Mouse (Mus musculus) liver, adult (tissue): ENCODE measurements around the gene Ambra1.

ENCODE experiments used
- GATA4 ChIP-seq: IDR thresholded peaks from 2 replicates; pipeline ENCODE4 v1.6.1; 2014; ENCODE audit warnings: mild to moderate bottlenecking, low read length; ENCODE audit not compliant: insufficient replicate concordance

Ambra1 gene

GRCm38 (mm10) chr2:91718276-91718675 lies 11.7 kb upstream of the Ambra1 start:
- no peak for TF ChIP-seq GATA4

GRCm38 (mm10) chr2:91723382-91723781 lies 6.6 kb upstream of the Ambra1 start:
- no peak for TF ChIP-seq GATA4

GRCm38 (mm10) chr2:91723951-91724350 lies 6.0 kb upstream of the Ambra1 start:
- no peak for TF ChIP-seq GATA4

- TF ChIP-seq GATA4: no peak
Measured at GRCm38 (mm10) chr2:91724716-91725115, 5.2 kb upstream of the Ambra1 start.

- TF ChIP-seq GATA4: no peak
Measured at GRCm38 (mm10) chr2:91727011-91727410, 2.9 kb upstream of the Ambra1 start.

- TF ChIP-seq GATA4: no peak
Measured at GRCm38 (mm10) chr2:91729571-91729970, 363 bp upstream of the Ambra1 start.

- TF ChIP-seq GATA4: no peak
Measured at GRCm38 (mm10) chr2:91735221-91735620, 5.3 kb downstream of the Ambra1 start.

GRCm38 (mm10) chr2:91739586-91739985 lies 9.7 kb downstream of the Ambra1 start:
- no peak for TF ChIP-seq GATA4

- no peak for TF ChIP-seq GATA4
Measured at GRCm38 (mm10) chr2:91744686-91745085, 14.8 kb downstream of the Ambra1 start.

GRCm38 (mm10) chr2:91749811-91750261 lies 19.9 kb downstream of the Ambra1 start:
- TF ChIP-seq GATA4: no peak

GRCm38 (mm10) chr2:91771921-91772705 lies 42.2 kb downstream of the Ambra1 start:
- TF ChIP-seq GATA4: no peak

GRCm38 (mm10) chr2:91773309-91773708 lies 43.4 kb downstream of the Ambra1 start:
- no peak for TF ChIP-seq GATA4

GRCm38 (mm10) chr2:91779166-91779565 lies 49.2 kb downstream of the Ambra1 start:
- no peak for TF ChIP-seq GATA4

GRCm38 (mm10) chr2:91791621-91792020 lies 61.7 kb downstream of the Ambra1 start:
- TF ChIP-seq GATA4: no peak

GRCm38 (mm10) chr2:91792346-91792745 lies 62.4 kb downstream of the Ambra1 start:
- no peak for TF ChIP-seq GATA4

GRCm38 (mm10) chr2:91794466-91794865 lies 64.5 kb downstream of the Ambra1 start:
- TF ChIP-seq GATA4: no peak

GRCm38 (mm10) chr2:91795091-91795490 lies 65.2 kb downstream of the Ambra1 start:
- TF ChIP-seq GATA4: no peak
